Mouse (Mus musculus): ENCODE results near the gene Thpo. TPM values are rescaled to one million over a fixed set of nuclear protein-coding genes. Genes with fewer than 3 reads are reported as not detected.
A peak's percentile ranks its signal among the peaks of the same experiment; 100 is the strongest.

The Thpo gene
- total RNA-seq, 2 experiments from 2014 or later = 7.5 to 8.7 TPM

- intact Hi-C loops (cut with DNase I) = no loop called here
- H3K4me3 ChIP-seq = no peak overlapping the region
- no peak overlapping the region for H3K27ac ChIP-seq
- DNase-seq (ENCODE audit: extremely low spot score in 1 of 2, low spot score in 2 of 2) = no peak
- TF ChIP-seq CTCF (IDR thresholded peaks at IDR 0.05) = no peak; the same call in 1 of the 2 replicates
These were observed 22.1 kb downstream of the Thpo start for GRCm38 (mm10) chr16:20712190-20712589.

- DNase-seq (ENCODE audit: extremely low spot score in 1 of 2, low spot score in 2 of 2) = no peak
- intact Hi-C loops (cut with DNase I) = no loop called here
- TF ChIP-seq CTCF (IDR thresholded peaks at IDR 0.05) = peak; percentile 39
- Histone ChIP-seq H3K4me3 (no peak overlapping the region), H3K27ac (no peak overlapping the region)
These were observed 23.5 kb downstream of the Thpo start for GRCm38 (mm10) chr16:20710810-20711209.

- Histone ChIP-seq H3K27ac (no peak overlapping the region), H3K4me3 (no peak overlapping the region)
- intact Hi-C loops (cut with DNase I) = no loop called here
- no peak for DNase-seq (ENCODE audit: extremely low spot score in 1 of 2, low spot score in 2 of 2)
- TF ChIP-seq CTCF (IDR thresholded peaks at IDR 0.05) = no peak
These were observed 23.9 kb downstream of the Thpo start for GRCm38 (mm10) chr16:20710370-20710769.

- Histone ChIP-seq H3K27ac (no peak overlapping the region), H3K4me3 (no peak overlapping the region)
- intact Hi-C loops (cut with DNase I) = no loop called here
- peak in 1 of 2 experiments; percentile 38 for DNase-seq (ENCODE audit: extremely low spot score in 1 of 2, low spot score in 2 of 2)
- TF ChIP-seq CTCF (IDR thresholded peaks at IDR 0.05) = peak; percentile 71
These were observed 25.2 kb downstream of the Thpo start for GRCm38 (mm10) chr16:20708939-20709734.

- Histone ChIP-seq H3K27ac (peak overlapping the region; percentile 12), H3K4me3 (no peak overlapping the region)
- intact Hi-C loops (cut with DNase I) = no loop called here
- DNase-seq (ENCODE audit: extremely low spot score in 1 of 2, low spot score in 2 of 2) = no peak
- TF ChIP-seq CTCF (IDR thresholded peaks at IDR 0.05) = no peak
These were observed 25.9 kb downstream of the Thpo start for GRCm38 (mm10) chr16:20708220-20708938.

- peak overlapping the region; percentile 6; the same call in 1 of the 2 replicates for H3K27ac ChIP-seq
These were observed 27.8 kb downstream of the Thpo start for GRCm38 (mm10) chr16:20706407-20707055.

GRCm38 (mm10) chr16:20705786-20706185 is 28.5 kb downstream of the Thpo start:
- intact Hi-C loops (cut with DNase I) = no loop called here
- no peak for TF ChIP-seq CTCF (IDR thresholded peaks at IDR 0.05)
- peak overlapping the region; percentile 45; the same call in 1 of the 2 replicates for H3K27ac ChIP-seq
- no peak for DNase-seq (ENCODE audit: extremely low spot score in 1 of 2, low spot score in 2 of 2)
- H3K4me3 ChIP-seq = no peak overlapping the region

More at GRCm38 (mm10) chr16:20706407-20707055, 27.8 kb downstream of the Thpo start:
- H3K4me3 ChIP-seq = no peak overlapping the region
- no peak for TF ChIP-seq CTCF (IDR thresholded peaks at IDR 0.05)
- DNase-seq (ENCODE audit: extremely low spot score in 1 of 2, low spot score in 2 of 2) = peak in 1 of 2 experiments; percentile 22
- intact Hi-C loops (cut with DNase I) = no loop called here

GRCm38 (mm10) chr16:20703699-20704400 is 30.5 kb downstream of the Thpo start:
- DNase-seq (ENCODE audit: extremely low spot score in 1 of 2, low spot score in 2 of 2) = no peak
- intact Hi-C loops (cut with DNase I) = loop anchor here (5.0 kb wide), 1 partner anchor 488 kb away; no protein-coding TSS in a partner anchor
- no peak overlapping the region for H3K4me3 ChIP-seq
- no peak for TF ChIP-seq CTCF (IDR thresholded peaks at IDR 0.05)
- H3K27ac ChIP-seq = no peak overlapping the region

- Histone ChIP-seq H3K4me3 (no peak overlapping the region), H3K27ac (no peak overlapping the region)
- intact Hi-C loops (cut with DNase I) = loop anchor here (5.0 kb wide), 1 partner anchor 489 kb away; no protein-coding TSS in a partner anchor
- no peak for TF ChIP-seq CTCF (IDR thresholded peaks at IDR 0.05)
- DNase-seq (ENCODE audit: extremely low spot score in 1 of 2, low spot score in 2 of 2) = peak in 1 of 2 experiments; percentile 20
These were observed 31.2 kb downstream of the Thpo start for GRCm38 (mm10) chr16:20703071-20703470.

- H3K27ac ChIP-seq = peak overlapping the region; percentile 64; the same call in 1 of the 2 replicates
- DNase-seq (ENCODE audit: extremely low spot score in 1 of 2, low spot score in 2 of 2) = peak in 1 of 2 experiments; percentile 66
- H3K4me3 ChIP-seq = no peak overlapping the region
- intact Hi-C loops (cut with DNase I) = loop anchor here (5.0 kb wide), 1 partner anchor 490 kb away; no protein-coding TSS in a partner anchor
- TF ChIP-seq CTCF (IDR thresholded peaks at IDR 0.05) = peak; percentile 68
These were observed 31.8 kb downstream of the Thpo start for GRCm38 (mm10) chr16:20702522-20702893.
